Mouse (Mus musculus) bone marrow, adult 2 months (tissue): ENCODE data around the gene Myo1h. TPM values are rescaled to one million over a fixed set of nuclear protein-coding genes. Genes with fewer than 3 reads are reported as not detected.

Experiments
- H3K27ac ChIP-seq: fragments of 200-500 bp; 2 replicates; pipeline ENCODE4 v1.5.1; 2012; ENCODE audit warnings: low read depth, mild to moderate bottlenecking, control low read depth, inconsistent platforms, low read length; ENCODE audit not compliant: control insufficient read depth, poor library complexity, insufficient read depth
- H3K4me1 ChIP-seq: fragments of 200-500 bp; 2 replicates; pipeline ENCODE4 v1.6.1; 2011; ENCODE audit warnings: low read length; ENCODE audit not compliant: control insufficient read depth, insufficient read depth
- H3K4me3 ChIP-seq: fragments of 200-500 bp; replicated peaks from 2 replicates; pipeline ENCODE3; 2011; ENCODE audit warnings: mild to moderate bottlenecking, low read depth, low read length, control low read depth; ENCODE audit not compliant: control insufficient read depth
- CTCF ChIP-seq: fragments of 200-500 bp; IDR thresholded peaks from 2 replicates; pipeline ENCODE4 v1.5.1; 2011; ENCODE audit warnings: low read length, control low read depth; ENCODE audit not compliant: control insufficient read depth, insufficient read depth
- POLR2A ChIP-seq: fragments of 200-500 bp; IDR thresholded peaks from 2 replicates; pipeline ENCODE4 v1.6.1; 2011; ENCODE audit warnings: low read depth, mild to moderate bottlenecking, control low read depth, low read length, borderline replicate concordance; ENCODE audit not compliant: control insufficient read depth
- WGBS: fragments of 180-500 bp; shearing (Covaris S2); methylation state at CpG from one replicate; pipeline ENCODE4 v1.1.7; 2018; 5-methylcytosine and 5-hydroxymethylcytosine counted together
- polyA plus RNA-seq: library from polyadenylated mRNA; stranded (reverse); fragments of >200 nt; gene quantifications from 2 replicates; pipeline ENCODE4 v1.2.4, GENCODE M21; 2011; ENCODE audit warnings: low replicate concordance; ENCODE audit not compliant: missing spikeins, insufficient read depth, insufficient read length

Myo1h gene
- polyA plus RNA-seq, 1 experiment = 2.1 TPM

DNA sequence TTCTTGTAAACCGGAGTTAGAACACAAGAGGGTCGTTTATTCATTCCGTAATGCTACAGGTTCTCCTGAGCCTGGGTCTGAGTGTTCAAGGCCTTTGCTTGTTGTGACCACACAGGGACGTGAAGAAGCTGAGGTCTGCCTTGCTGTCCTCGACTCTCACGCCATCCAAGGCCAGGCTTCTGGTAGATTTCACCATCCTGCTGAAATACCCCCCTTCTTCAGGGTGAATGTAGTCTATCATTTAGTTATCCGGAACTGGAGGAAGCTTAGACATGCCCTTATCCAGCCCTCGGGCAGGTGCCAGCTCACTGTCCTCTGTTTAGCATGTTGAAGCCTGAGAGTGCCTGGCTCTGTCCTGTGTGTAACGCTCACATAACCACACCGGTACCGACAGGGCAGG is 119.9 kb downstream of the Myo1h start:
- 93% methylated on average over 11 of the region's 11 CpGs for WGBS
- Histone ChIP-seq H3K27ac (no peak overlapping the region), H3K4me1 (no peaks in the 10 kb centered on the region), H3K4me3 (no peak overlapping the region)
- TF ChIP-seq POLR2A (no peak), CTCF (no peak)

DNA sequence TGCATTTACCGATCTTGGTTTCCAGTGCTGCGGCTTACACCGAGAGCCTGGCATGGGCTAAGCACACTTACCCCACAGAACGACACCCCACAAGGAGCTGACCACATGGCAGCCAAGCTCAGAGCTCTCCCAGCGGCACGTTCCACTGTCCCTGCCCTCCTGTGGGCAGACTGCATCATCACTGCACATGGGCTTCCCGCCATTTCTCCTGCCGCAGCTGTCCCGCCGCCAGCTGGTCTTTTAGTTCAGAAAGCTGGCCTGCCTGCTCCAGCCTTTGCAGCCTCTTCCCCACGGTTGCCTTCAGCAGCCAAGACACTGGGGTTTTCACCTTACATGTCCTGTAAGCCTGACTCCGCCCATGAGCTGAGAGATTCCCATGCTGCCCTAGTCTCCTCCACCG is 121.5 kb downstream of the Myo1h start:
- 88% methylated on average over 13 of the region's 13 CpGs for WGBS
- no peak for TF ChIP-seq CTCF
- no peak for TF ChIP-seq POLR2A
- H3K4me1 ChIP-seq = no peaks in the 10 kb centered on the region
- no peak overlapping the region for H3K4me3 ChIP-seq
- H3K27ac ChIP-seq = no peak overlapping the region

DNA sequence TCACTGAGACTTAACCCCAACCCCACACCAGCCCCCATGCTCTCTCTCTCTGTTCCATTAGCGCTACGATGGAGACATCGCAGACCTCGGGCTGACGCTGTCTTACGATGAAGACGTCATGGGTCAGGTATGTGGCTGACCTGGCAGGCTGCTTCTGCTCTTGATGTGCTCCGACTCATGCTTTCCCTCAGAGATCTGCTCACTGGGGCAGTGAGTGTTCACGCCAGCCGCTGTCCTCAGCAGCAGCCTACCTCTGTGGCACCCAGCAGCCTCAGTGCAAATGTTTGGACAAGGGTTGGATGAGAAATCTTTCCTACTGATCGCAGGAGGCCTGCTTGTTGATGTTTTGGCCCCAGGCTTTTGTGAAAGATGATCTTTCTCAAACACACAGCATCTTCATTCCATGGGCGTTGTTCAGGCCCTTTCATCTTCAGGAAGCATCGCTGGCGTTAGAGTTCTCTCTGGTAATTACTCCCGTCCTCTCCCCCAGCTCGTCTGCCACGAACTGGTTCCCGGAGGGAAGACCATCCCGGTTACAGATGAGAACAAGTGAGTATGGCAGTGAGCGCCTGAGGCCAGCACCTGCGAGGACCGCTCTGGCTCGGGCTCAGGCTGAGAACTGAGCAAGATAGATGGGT is 123.5 kb downstream of the Myo1h start:
- WGBS = 94% methylated on average over 23 of the region's 23 CpGs
- TF ChIP-seq POLR2A (no peak), CTCF (no peak)
- no peak overlapping the region for H3K27ac ChIP-seq
- H3K4me1 ChIP-seq = no peaks in the 10 kb centered on the region
- no peak overlapping the region for H3K4me3 ChIP-seq

DNA sequence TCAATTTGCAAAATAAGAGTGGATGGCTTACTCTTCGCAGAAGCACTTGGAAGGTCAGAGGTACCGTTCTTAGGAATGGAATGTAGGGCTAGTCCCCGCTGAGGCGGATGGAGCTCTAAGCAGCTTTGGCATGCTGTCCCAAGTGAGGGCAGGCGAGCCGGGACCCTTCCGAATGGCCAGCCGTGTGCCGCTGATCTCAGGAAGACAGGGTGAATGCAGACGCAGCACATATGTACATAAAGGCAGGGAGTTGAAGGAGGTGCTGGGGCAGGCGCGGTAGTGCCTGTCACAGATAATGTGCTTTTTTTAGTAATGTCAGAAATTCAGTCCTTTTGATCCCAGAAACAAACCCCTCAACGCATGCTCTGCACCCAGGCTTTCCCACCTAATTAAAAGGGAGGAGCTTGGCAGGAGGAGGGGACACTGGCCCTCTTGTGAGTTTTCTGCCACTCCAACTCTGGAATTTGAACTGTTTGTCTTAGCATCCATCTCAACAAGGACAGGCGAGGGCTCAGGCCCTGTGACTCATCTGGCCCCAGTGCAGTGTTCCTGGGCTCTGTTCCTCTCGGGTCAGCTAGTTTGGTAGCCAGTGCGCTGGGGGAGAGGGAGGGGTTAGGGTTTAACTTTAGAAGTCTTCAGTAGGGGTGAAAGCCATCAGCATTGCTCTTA is 124.2 kb downstream of the Myo1h start:
- Histone ChIP-seq H3K4me1 (no peaks in the 10 kb centered on the region), H3K27ac (no peak overlapping the region), H3K4me3 (no peak overlapping the region)
- 90% methylated on average over 16 of the region's 16 CpGs for WGBS
- TF ChIP-seq CTCF (no peak), POLR2A (no peak)

Other genes with a start within 250 kb of the Myo1h start
- 2.0 and 3.6 TPM in 2 replicates for gene Usp30, start 223.7 kb upstream of the Myo1h start, polyA plus RNA-seq
- not detected in 2 replicates for gene Svop, start 197.6 kb upstream of the Myo1h start, polyA plus RNA-seq
- 3.1 and 8.0 TPM in 2 replicates for gene Alkbh2, start 160.9 kb upstream of the Myo1h start, polyA plus RNA-seq
- 7.0 and 29.5 TPM in 2 replicates for gene Ung, start 158.8 kb upstream of the Myo1h start, polyA plus RNA-seq
- gene Acacb, start 142.6 kb upstream of the Myo1h start, polyA plus RNA-seq = 0.67 and 1.7 TPM in 2 replicates
- gene Foxn4, start 15.4 kb upstream of the Myo1h start, polyA plus RNA-seq = not detected in 2 replicates
- 17.4 and 29.7 TPM in 2 replicates for gene Kctd10, start 91.3 kb downstream of the Myo1h start, polyA plus RNA-seq
- 27.8 and 51.0 TPM in 2 replicates for gene Ube3b, start 91.4 kb downstream of the Myo1h start, polyA plus RNA-seq
- 6.2 and 9.1 TPM in 2 replicates for gene Mmab, start 154.9 kb downstream of the Myo1h start, polyA plus RNA-seq
- 6.7 and 7.7 TPM in 2 replicates for gene Mvk, start 155.1 kb downstream of the Myo1h start, polyA plus RNA-seq